Mouse (Mus musculus) olfactory bulb, adult 2 months (tissue): ENCODE measurements at regions not wholly inside any gene's neighbourhood (a gene's known extent, or its start where the extent isn't known, plus 50 kb on each side); places are given as distances from the start of the nearest gene placed in this dataset.
A peak's percentile ranks its signal among the peaks of the same experiment; 100 is the strongest.

Experiments used
- H3K27ac ChIP-seq: fragments of 200-500 bp; 2 replicates; pipeline ENCODE4 v1.5.1; 2012; ENCODE audit warnings: low read depth, low read length; ENCODE audit not compliant: insufficient read depth
- H3K4me1 ChIP-seq: fragments of 200-500 bp; 2 replicates; pipeline ENCODE4 v1.6.1; 2012; ENCODE audit warnings: low read length; ENCODE audit not compliant: control insufficient read depth, insufficient read depth
- H3K4me3 ChIP-seq: fragments of 200-500 bp; 2 replicates; pipeline ENCODE4 v1.5.1; 2012; ENCODE audit warnings: mild to moderate bottlenecking, low read depth, low read length, moderate library complexity; ENCODE audit not compliant: insufficient read depth
- CTCF ChIP-seq: fragments of 200-500 bp; IDR thresholded peaks from 2 replicates; pipeline ENCODE4 v1.5.1; 2012; ENCODE audit warnings: low read depth, mild to moderate bottlenecking, low read length, moderate library complexity; ENCODE audit not compliant: insufficient read depth
- POLR2A ChIP-seq: fragments of 200-500 bp; IDR thresholded peaks from 2 replicates; pipeline ENCODE4 v1.6.1; 2012; ENCODE audit warnings: mild to moderate bottlenecking, low read depth, low read length, moderate library complexity; ENCODE audit not compliant: insufficient read depth
- WGBS: fragments of 180-500 bp; shearing (Covaris S2); methylation state at CpG from one replicate; pipeline ENCODE4 v1.1.7; 2018; 5-methylcytosine and 5-hydroxymethylcytosine counted together

GRCm38 (mm10) chr10:98608221-98608941 is 305.8 kb upstream of the Atp2b1 start:
- 74% methylated on average over 18 of the region's 18 CpGs for WGBS
- H3K27ac ChIP-seq, result 0 out of 2 replicates have a peak overlapping the region, but pooled peaks have one; percentile 26
- no peak overlapping the region for H3K4me3 ChIP-seq

GRCm38 (mm10) chr10:98610708-98611107 is 303.5 kb upstream of the Atp2b1 start:
- WGBS, result 65% methylated on average over 6 of the region's 6 CpGs
- no peak overlapping the region for H3K27ac ChIP-seq
- TF ChIP-seq CTCF (no peak), POLR2A (no peak)
- no peak overlapping the region for H3K4me3 ChIP-seq
- no peaks in the 10 kb centered on the region for H3K4me1 ChIP-seq

More at GRCm38 (mm10) chr10:98608221-98608941, 305.8 kb upstream of the Atp2b1 start:
- no peak for TF ChIP-seq POLR2A
- no peaks in the 10 kb centered on the region for H3K4me1 ChIP-seq

GRCm38 (mm10) chr10:98611707-98612360 is 302.4 kb upstream of the Atp2b1 start:
- WGBS, result 88% methylated on average over 4 of the region's 4 CpGs

GRCm38 (mm10) chr10:98618736-98619525 is 295.3 kb upstream of the Atp2b1 start:
- H3K27ac ChIP-seq, result no peak overlapping the region
- no peak for TF ChIP-seq POLR2A
- no peak for TF ChIP-seq CTCF
- WGBS, result 85% methylated on average over 21 of the region's 21 CpGs
- no peak overlapping the region for H3K4me3 ChIP-seq
- H3K4me1 ChIP-seq, result no peaks in the 10 kb centered on the region; the same call in 1 of the 2 replicates

More at GRCm38 (mm10) chr10:98611707-98612360, 302.4 kb upstream of the Atp2b1 start:
- Histone ChIP-seq H3K4me1 (no peaks in the 10 kb centered on the region), H3K4me3 (no peak overlapping the region), H3K27ac (no peak overlapping the region)
- TF ChIP-seq CTCF (no peak), POLR2A (no peak)

GRCm38 (mm10) chr10:98624103-98624502 is 290.1 kb upstream of the Atp2b1 start:
- Histone ChIP-seq H3K4me1 (no peaks in the 10 kb centered on the region; the same call in 1 of the 2 replicates), H3K27ac (no peak overlapping the region), H3K4me3 (no peak overlapping the region)
- 74% methylated on average over 1 of the region's 1 CpGs for WGBS
- TF ChIP-seq CTCF, result no peak
- TF ChIP-seq POLR2A, result no peak

- Histone ChIP-seq H3K27ac (peak overlapping the region; percentile 87; the same call in 1 of the 2 replicates), H3K4me3 (no peak overlapping the region), H3K4me1 (no peaks in the 10 kb centered on the region)
- TF ChIP-seq CTCF, result no peak
- TF ChIP-seq POLR2A, result no peak
- WGBS, result 25% methylated on average over 12 of the region's 12 CpGs
These were observed 289.4 kb upstream of the Atp2b1 start for GRCm38 (mm10) chr10:98624681-98625321.

GRCm38 (mm10) chr10:98628191-98628590 is 286.0 kb upstream of the Atp2b1 start:
- Histone ChIP-seq H3K4me1 (no peaks in the 10 kb centered on the region), H3K27ac (no peak overlapping the region), H3K4me3 (no peak overlapping the region)
- no peak for TF ChIP-seq POLR2A
- no peak for TF ChIP-seq CTCF
- 67% methylated on average over 1 of the region's 1 CpGs for WGBS

- Histone ChIP-seq H3K27ac (no peak overlapping the region), H3K4me3 (no peak overlapping the region), H3K4me1 (no peaks in the 10 kb centered on the region)
- TF ChIP-seq CTCF, result no peak
- no peak for TF ChIP-seq POLR2A
- WGBS, result 70% methylated on average over 3 of the region's 3 CpGs
These were observed 285.0 kb upstream of the Atp2b1 start for GRCm38 (mm10) chr10:98629248-98629647.
